Mouse (Mus musculus) C2C12 (cell line): ENCODE data around the gene Cygb. TPM values are rescaled to one million over a fixed set of nuclear protein-coding genes. Genes with fewer than 3 reads are reported as not detected.

Experiments used
- H3K27me3 ChIP-seq: one replicate; pipeline ENCODE4 v1.6.1; 2011; ENCODE audit not compliant: control insufficient read depth, insufficient read depth, insufficient read length
- H3K36me3 ChIP-seq: one replicate; pipeline ENCODE4 v1.6.1; 2011; ENCODE audit not compliant: control insufficient read depth, insufficient read depth
- H3K4me3 ChIP-seq: one replicate; pipeline ENCODE4 v1.5.1; 2011; ENCODE audit warnings: mild to moderate bottlenecking, control low read depth; ENCODE audit not compliant: poor library complexity, insufficient read depth, severe bottlenecking
- H3K79me2 ChIP-seq: one replicate; pipeline ENCODE4 v1.6.1; 2011; ENCODE audit not compliant: control insufficient read depth, insufficient read depth
- H3K79me3 ChIP-seq: one replicate; pipeline ENCODE4 v1.6.1; 2011; ENCODE audit warnings: low read depth, control low read depth
- H3ac ChIP-seq: one replicate; pipeline ENCODE3; 2011; ENCODE audit warnings: low read depth; ENCODE audit not compliant: control insufficient read depth, insufficient read length
- CEBPB ChIP-seq: IDR thresholded peaks from one replicate; pipeline ENCODE4 v1.6.1; 2011; ENCODE audit warnings: low read depth, mild to moderate bottlenecking, control low read depth, moderate library complexity
- CTCF ChIP-seq: IDR thresholded peaks from one replicate; pipeline ENCODE4 v1.5.1; 2011; ENCODE audit not compliant: control insufficient read depth, insufficient read depth, insufficient read length
- FOSL1 ChIP-seq: IDR thresholded peaks from one replicate; pipeline ENCODE4 v1.8.0; 2011; ENCODE audit warnings: mild to moderate bottlenecking, low read length; ENCODE audit not compliant: poor library complexity, insufficient read depth, severe bottlenecking
- MAX ChIP-seq: IDR thresholded peaks from one replicate; pipeline ENCODE4 v1.6.1; 2011; ENCODE audit warnings: mild to moderate bottlenecking, control low read depth
- MYOD1 ChIP-seq: IDR thresholded peaks from one replicate; pipeline ENCODE4 v1.6.1; 2011; ENCODE audit warnings: low read depth; ENCODE audit not compliant: control insufficient read depth, insufficient read length
- MYOG ChIP-seq: IDR thresholded peaks from one replicate; pipeline ENCODE4 v1.6.1; 2011; ENCODE audit not compliant: control insufficient read depth, insufficient read length; ENCODE audit errors: extremely low read depth
- USF1 ChIP-seq: IDR thresholded peaks from one replicate; pipeline ENCODE4 v1.6.1; 2011; ENCODE audit warnings: low read depth, mild to moderate bottlenecking, control low read depth, moderate library complexity
- polyA plus RNA-seq: library from polyadenylated mRNA; unstranded; fragments of >200 nt; fragmentation: generic; extraction: Trizol; gene quantifications from one replicate; pipeline ENCODE4 v1.2.1, GENCODE M21; 2012; ENCODE audit warnings: missing spikeins

Cygb gene
- polyA plus RNA-seq, 1 experiment = 0.95 TPM

GRCm38 (mm10) chr11:116694250-116695193 is 40.4 kb upstream of the Cygb start:
- no peaks in the 10 kb centered on the region for H3K79me3 ChIP-seq
- TF ChIP-seq MAX (no peak), MYOD1 (no peak), CEBPB (no peak), MYOG (no peak), USF1 (no peak), CTCF (no peak), FOSL1 (no peak)
- H3K27me3 ChIP-seq = no peaks in the 10 kb centered on the region
- no peaks in the 10 kb centered on the region for H3K36me3 ChIP-seq
- H3ac ChIP-seq = no peak overlapping the region
- H3K79me2 ChIP-seq = no peaks in the 10 kb centered on the region
- no peak overlapping the region for H3K4me3 ChIP-seq

GRCm38 (mm10) chr11:116693899-116694249 is 39.8 kb upstream of the Cygb start:
- Histone ChIP-seq H3K79me3 (no peaks in the 10 kb centered on the region), H3K4me3 (no peak overlapping the region), H3ac (no peak overlapping the region), H3K27me3 (no peaks in the 10 kb centered on the region), H3K79me2 (no peaks in the 10 kb centered on the region), H3K36me3 (no peaks in the 10 kb centered on the region)
- TF ChIP-seq CTCF (no peak), CEBPB (no peak), MAX (no peak), USF1 (no peak)

DNA sequence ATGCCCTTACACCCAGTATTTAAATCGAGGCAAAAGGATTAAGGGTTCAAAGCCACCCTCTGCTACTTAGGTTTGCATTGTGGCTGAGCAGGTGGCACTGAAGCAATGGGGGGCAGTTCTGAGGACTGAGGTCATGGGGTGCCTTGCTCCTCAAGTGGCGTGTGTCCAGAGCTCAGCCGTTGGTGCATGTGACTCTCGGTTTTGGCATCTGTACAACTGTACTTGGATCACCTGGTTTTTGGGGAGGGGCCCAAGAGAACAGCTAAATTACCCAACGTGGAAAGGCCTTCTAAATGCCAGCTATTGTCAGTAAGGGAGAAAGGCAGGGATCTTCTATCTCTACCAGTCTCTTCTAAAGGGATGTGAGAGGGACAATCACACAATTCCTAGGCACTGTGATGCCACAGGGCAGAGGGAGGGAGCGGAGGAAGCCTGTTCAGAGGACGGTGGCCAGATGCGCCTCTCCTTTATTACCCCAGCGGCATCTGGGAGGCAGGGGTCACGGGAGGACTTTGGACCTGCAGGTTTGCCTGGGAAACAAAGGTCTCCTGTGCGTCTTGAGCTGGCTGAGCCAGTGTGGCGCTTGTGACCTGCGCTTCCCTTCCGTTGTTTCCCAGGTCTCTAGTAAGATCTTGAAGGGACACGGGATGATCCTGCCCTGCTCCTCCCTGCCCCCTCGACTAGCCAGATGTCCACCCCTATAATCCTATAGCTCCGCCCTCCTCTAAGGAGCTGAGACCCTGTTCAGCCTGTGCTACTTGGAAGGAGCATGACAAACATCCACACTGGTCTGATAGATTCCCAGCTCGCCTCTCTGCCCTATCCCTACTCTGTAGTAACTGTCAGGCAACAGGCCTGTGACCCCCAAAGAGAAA is 36.8 kb upstream of the Cygb start:
- TF ChIP-seq FOSL1 (no peak), MAX (no peak), USF1 (no peak), MYOG (no peak)

GRCm38 (mm10) chr11:116689622-116690021 is 35.5 kb upstream of the Cygb start:
- no peaks in the 10 kb centered on the region for H3K27me3 ChIP-seq
- no peak overlapping the region for H3K4me3 ChIP-seq
- no peak for TF ChIP-seq FOSL1
- no peak for TF ChIP-seq MYOD1
- no peak for TF ChIP-seq CTCF
- TF ChIP-seq MAX = no peak
- no peak for TF ChIP-seq MYOG
- no peak for TF ChIP-seq CEBPB
- no peak for TF ChIP-seq USF1
- H3K36me3 ChIP-seq = no peaks in the 10 kb centered on the region
- no peaks in the 10 kb centered on the region for H3K79me3 ChIP-seq
- no peaks in the 10 kb centered on the region for H3K79me2 ChIP-seq
- H3ac ChIP-seq = no peak overlapping the region

More for the DNA sequence above, 36.8 kb upstream of the Cygb start:
- H3K36me3 ChIP-seq = no peaks in the 10 kb centered on the region
- no peaks in the 10 kb centered on the region for H3K79me3 ChIP-seq
- no peaks in the 10 kb centered on the region for H3K79me2 ChIP-seq
- no peak overlapping the region for H3ac ChIP-seq
- H3K4me3 ChIP-seq = no peak overlapping the region
- H3K27me3 ChIP-seq = no peaks in the 10 kb centered on the region

DNA sequence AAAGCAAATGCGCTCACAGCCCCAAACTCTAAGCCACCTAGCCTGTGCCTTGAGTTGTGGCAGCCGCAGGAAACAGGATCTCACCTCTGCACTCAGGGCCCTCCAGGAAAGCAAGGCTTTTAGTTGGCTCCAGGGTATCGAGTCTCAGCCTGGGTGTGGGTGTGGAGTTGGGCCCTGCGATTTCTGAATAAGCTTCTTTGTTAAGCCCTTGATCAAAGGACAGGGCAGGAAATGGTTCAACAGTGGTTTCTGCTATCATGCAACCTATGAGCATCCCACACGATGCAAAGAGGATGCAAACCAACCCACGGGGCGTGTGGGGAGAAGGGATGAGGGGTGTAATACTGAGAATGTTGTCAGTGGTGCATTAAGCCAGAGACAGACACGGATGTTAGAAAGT is 33.8 kb upstream of the Cygb start:
- Histone ChIP-seq H3K27me3 (no peaks in the 10 kb centered on the region), H3ac (no peak overlapping the region), H3K36me3 (peaks cover 11% of the 10 kb centered on the region), H3K79me2 (no peaks in the 10 kb centered on the region), H3K4me3 (no peak overlapping the region), H3K79me3 (no peaks in the 10 kb centered on the region)
- TF ChIP-seq MYOG = no peak
- no peak for TF ChIP-seq MAX
- TF ChIP-seq MYOD1 = no peak
- no peak for TF ChIP-seq USF1
- TF ChIP-seq FOSL1 = no peak
- TF ChIP-seq CTCF = no peak
- no peak for TF ChIP-seq CEBPB

- Histone ChIP-seq H3ac (no peak overlapping the region), H3K4me3 (no peak overlapping the region), H3K27me3 (no peaks in the 10 kb centered on the region), H3K79me2 (no peaks in the 10 kb centered on the region), H3K36me3 (peaks cover 32% of the 10 kb centered on the region), H3K79me3 (no peaks in the 10 kb centered on the region)
- TF ChIP-seq MYOD1 = no peak
- TF ChIP-seq CEBPB = no peak
- no peak for TF ChIP-seq MAX
- no peak for TF ChIP-seq FOSL1
- TF ChIP-seq USF1 = no peak
- TF ChIP-seq CTCF = no peak
- TF ChIP-seq MYOG = no peak
These were observed 31.6 kb upstream of the Cygb start for GRCm38 (mm10) chr11:116685729-116686128.
